Mouse (Mus musculus) embryonic facial prominence, embryonic 13.5 days (tissue): ENCODE results near the gene Mtmr11. TPM values are rescaled to one million over a fixed set of nuclear protein-coding genes. Genes with fewer than 3 reads are reported as not detected.
"Not testable (repeated sequence)": the region's sequence is repeated elsewhere in the genome, so short reads cannot be mapped to it uniquely, and the experiment has no call there.

Experiments
- ATAC-seq: fragments of 200-750 bp; cut with Nextera tagmentation; 2 replicates; pipeline ENCODE4 v1.8.0; 2017; ENCODE audit warnings: low read depth; ENCODE audit not compliant: insufficient number of reproducible peaks, insufficient read depth, low FRiP score, low TSS enrichment
- H3K27ac ChIP-seq: fragments of 300-500 bp; sonication (generic); 2 replicates; pipeline ENCODE4 v1.5.1; 2015; ENCODE audit warnings: moderate library complexity, mild to moderate bottlenecking, inconsistent platforms
- H3K27me3 ChIP-seq: fragments of 300-500 bp; sonication (generic); 2 replicates; pipeline ENCODE4 v1.6.1; 2015; ENCODE audit warnings: mild to moderate bottlenecking, inconsistent platforms
- H3K36me3 ChIP-seq: fragments of 300-500 bp; sonication (generic); 2 replicates; pipeline ENCODE4 v1.6.1; 2015; ENCODE audit warnings: mild to moderate bottlenecking, inconsistent platforms
- H3K4me1 ChIP-seq: fragments of 300-500 bp; sonication (generic); 2 replicates; pipeline ENCODE4 v1.6.1; 2015; ENCODE audit warnings: inconsistent platforms
- H3K4me2 ChIP-seq: fragments of 300-500 bp; sonication (generic); 2 replicates; pipeline ENCODE4 v1.6.1; 2015; ENCODE audit warnings: moderate library complexity, mild to moderate bottlenecking, inconsistent platforms
- H3K4me3 ChIP-seq: fragments of 300-500 bp; sonication (generic); 2 replicates; pipeline ENCODE4 v1.5.1; 2015; ENCODE audit warnings: mild to moderate bottlenecking, inconsistent platforms
- H3K9ac ChIP-seq: fragments of 300-500 bp; sonication (generic); 2 replicates; pipeline ENCODE4 v1.6.1; 2015; ENCODE audit warnings: mild to moderate bottlenecking, inconsistent platforms
- H3K9me3 ChIP-seq: fragments of 300-500 bp; sonication (generic); 2 replicates; pipeline ENCODE4 v1.6.1; 2016; ENCODE audit warnings: inconsistent platforms
- WGBS: fragments of 180-500 bp; shearing (Covaris S2); methylation state at CpG from one replicate; pipeline ENCODE4 v1.1.7; 2015; ENCODE audit warnings: mixed read lengths; 5-methylcytosine and 5-hydroxymethylcytosine counted together
- microRNA-seq: library from miRNA; unstranded; fragments of <30 nt; microRNA quantifications from one replicate; pipeline ENCODE4, GENCODE M21; 2016
- polyA plus RNA-seq: library from polyadenylated mRNA; unstranded; fragments of >200 nt; fragmentation: Nextera tagmentation; extraction: Ambion mirVana; gene quantifications from 2 replicates; pipeline ENCODE4 v1.2.1, GENCODE M21; 2015

Mtmr11 gene
- polyA plus RNA-seq, 1 experiment from 2014 or later: 37.3 TPM

- ATAC-seq: peak; percentile 7; the same call in 1 of the 2 replicates
- not testable (repeated sequence) for H3K9me3 ChIP-seq, H3K27me3 ChIP-seq, H3K36me3 ChIP-seq
- WGBS: under 1% methylated on average over 39 of the region's 47 CpGs
- Histone ChIP-seq H3K27ac (peak overlapping the region; percentile 99), H3K4me3 (peak overlapping the region; percentile 62), H3K4me1 (peaks cover 32% of the 10 kb centered on the region), H3K4me2 (peak overlapping the region; percentile 86), H3K9ac (peak overlapping the region; percentile 91)
Measured at GRCm38 (mm10) chr3:96220131-96220764, 58.4 kb downstream of the Mtmr11 start.

GRCm38 (mm10) chr3:96220765-96221639 is 59.2 kb downstream of the Mtmr11 start, which contains the start of the genes Hist2h2ac and Hist2h2be:
TSS of gene Hist2h2ac (minus strand) at chr3:96220880.
TSS of gene Hist2h2be (plus strand) at chr3:96221119.
- H3K4me2 ChIP-seq: peak within 1 kb of the TSS; percentile 86
- H3K4me3 ChIP-seq: peak within 1 kb of the TSS; percentile 62
- peaks cover 39% of the 10 kb centered on the region for H3K4me1 ChIP-seq
- H3K36me3 ChIP-seq: no peaks in the 10 kb centered on the region
- no peaks in the 10 kb centered on the region for H3K27me3 ChIP-seq
- WGBS: 2% methylated on average over 43 of the region's 43 CpGs
- H3K9ac ChIP-seq: peak within 1 kb of the TSS; percentile 91
- peak; percentile 89 for ATAC-seq
- peak within 1 kb of the TSS; percentile 99 for H3K27ac ChIP-seq
- H3K9me3 ChIP-seq: no peaks in the 10 kb centered on the region

Small RNAs within 50 kb of the gene (microRNA-seq; reads per million reads assigned to microRNA genes)
- not detected for gene Gm44492

Other genes with a start within 250 kb of the Mtmr11 start
- gene Anp32e, start 232.8 kb upstream of the Mtmr11 start, polyA plus RNA-seq: 241 and 251 TPM in 2 replicates
- gene Plekho1, start 166.0 kb upstream of the Mtmr11 start, polyA plus RNA-seq: 41.2 and 47.7 TPM in 2 replicates
- gene Vps45, start 103.5 kb upstream of the Mtmr11 start, polyA plus RNA-seq: 41.1 and 55.4 TPM in 2 replicates
- 20.8 and 23.8 TPM in 2 replicates for gene Otud7b, start 57.5 kb upstream of the Mtmr11 start, polyA plus RNA-seq
- 163 and 184 TPM in 2 replicates for gene Sf3b4, start 10.3 kb downstream of the Mtmr11 start, polyA plus RNA-seq
- gene Sv2a, start 19.1 kb downstream of the Mtmr11 start, polyA plus RNA-seq: 7.6 and 8.7 TPM in 2 replicates
- 46.6 and 55.0 TPM in 2 replicates for gene Bola1, start 57.7 kb downstream of the Mtmr11 start, polyA plus RNA-seq
- 1.7 TPM in 1 of 2 replicates, not detected in the other for gene Hist2h2ab, start 57.9 kb downstream of the Mtmr11 start, polyA plus RNA-seq
- gene Hist2h2ac, start 58.9 kb downstream of the Mtmr11 start, polyA plus RNA-seq: 13.2 and 14.1 TPM in 2 replicates
- gene Hist2h2be, start 59.1 kb downstream of the Mtmr11 start, polyA plus RNA-seq: 8.7 and 12.0 TPM in 2 replicates
- gene Hist2h3c2, start 77.1 kb downstream of the Mtmr11 start, polyA plus RNA-seq: 6.4 and 10.0 TPM in 2 replicates
- 52.8 and 67.0 TPM in 2 replicates for gene Hist2h2aa2, start 78.3 kb downstream of the Mtmr11 start, polyA plus RNA-seq
- 14.9 and 20.9 TPM in 2 replicates for gene Hist2h2aa1, start 83.5 kb downstream of the Mtmr11 start, polyA plus RNA-seq
- 1.5 TPM in 1 of 2 replicates, not detected in the other for gene Hist2h3c1, start 84.7 kb downstream of the Mtmr11 start, polyA plus RNA-seq
- gene Hist2h4, start 101.3 kb downstream of the Mtmr11 start, polyA plus RNA-seq: 11.2 and 12.5 TPM in 2 replicates
- gene Hist2h3b, start 106.7 kb downstream of the Mtmr11 start, polyA plus RNA-seq: 80.9 and 96.2 TPM in 2 replicates
- gene Hist2h2bb, start 107.7 kb downstream of the Mtmr11 start, polyA plus RNA-seq: 13.8 and 13.9 TPM in 2 replicates
- gene Fcgr1, start 132.0 kb downstream of the Mtmr11 start, polyA plus RNA-seq: 2.1 and 2.7 TPM in 2 replicates